Mouse (Mus musculus): ENCODE data around the gene Tsen2. TPM values are rescaled to one million over a fixed set of nuclear protein-coding genes. Genes with fewer than 3 reads are reported as not detected.

The Tsen2 gene
- polyA plus RNA-seq (2015; fragmentation: Nextera tagmentation; extraction: Ambion mirVana): 27.9 and 29.1 TPM in 2 replicates

DNA sequence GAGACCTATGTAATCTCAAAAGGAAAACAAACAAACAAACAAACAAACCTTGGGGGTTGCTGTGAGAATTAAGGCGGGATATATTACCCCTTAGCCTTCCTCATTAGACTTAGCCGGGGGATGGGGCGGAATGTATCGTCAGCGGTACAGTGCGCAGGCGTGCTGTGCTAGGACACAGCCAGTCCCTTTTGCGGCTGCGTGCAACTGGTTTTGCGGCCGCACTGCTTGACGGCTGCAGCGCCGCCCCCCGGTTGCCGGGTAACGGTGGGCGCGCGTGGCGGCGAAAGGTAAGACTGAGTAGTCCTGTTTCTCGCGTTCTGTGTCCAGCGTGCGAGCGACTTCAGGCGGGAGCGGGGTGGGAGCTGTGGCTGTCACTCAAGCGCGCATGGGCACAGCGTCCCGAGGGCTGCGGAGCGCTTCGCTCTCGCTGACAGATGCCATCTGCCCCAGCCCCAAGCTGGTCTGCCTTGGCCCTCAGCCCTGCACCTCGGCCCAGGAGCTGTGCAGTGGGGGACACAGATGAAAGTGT lies at the start of gene Tsen2:
Tsen2 (plus strand) TSS at position 223 of the 529 bp plus-strand sequence.
- H3K9ac ChIP-seq: peak within 1 kb of the TSS; percentile 74
- peak within 1 kb of the TSS; percentile 82 for H3K4me2 ChIP-seq
- H3K4me1 ChIP-seq: peaks cover 10% of the 10 kb centered on the region
- H3K36me3 ChIP-seq: peaks cover 17% of the 10 kb centered on the region
- H3K4me3 ChIP-seq: peak within 1 kb of the TSS; percentile 68
- no peaks in the 10 kb centered on the region for H3K9me3 ChIP-seq
- peak; percentile 92 for ATAC-seq (ENCODE audit: borderline replicate concordance, extremely low read depth, low FRiP score, low TSS enrichment)
- no peaks in the 10 kb centered on the region for H3K27me3 ChIP-seq
- under 1% methylated on average over 38 of the region's 38 CpGs for WGBS
- H3K27ac ChIP-seq: peak within 1 kb of the TSS; percentile 72

DNA sequence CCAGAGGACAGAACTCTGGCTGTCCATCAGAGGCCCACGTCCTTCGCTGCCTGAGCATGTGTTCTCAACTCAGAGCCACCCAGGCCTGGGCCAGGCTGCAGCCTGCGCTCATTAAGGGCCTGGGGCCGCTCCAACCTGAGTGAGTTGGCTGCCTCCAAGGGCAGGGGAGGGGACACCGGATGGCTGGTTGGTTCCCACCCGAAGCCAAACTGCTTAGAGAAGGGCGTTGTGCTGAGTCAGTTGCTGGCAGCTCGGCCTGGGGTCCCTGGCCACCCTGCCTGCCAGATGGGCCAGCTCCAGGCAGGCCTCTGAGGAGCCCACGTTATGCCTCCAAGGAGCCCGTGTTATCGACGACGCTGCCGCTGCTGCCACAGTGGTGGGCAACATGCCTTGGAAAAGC lies 44.9 kb upstream of the Tsen2 start:
- Histone ChIP-seq H3K4me2 (no peak overlapping the region), H3K4me1 (peaks cover 18% of the 10 kb centered on the region), H3K27ac (peak overlapping the region; percentile 5; the same call in 1 of the 2 replicates), H3K27me3 (no peaks in the 10 kb centered on the region), H3K36me3 (no peaks in the 10 kb centered on the region), H3K9me3 (no peaks in the 10 kb centered on the region), H3K4me3 (no peak overlapping the region), H3K9ac (no peak overlapping the region)
- WGBS: 56% methylated on average over 14 of the region's 14 CpGs
- ATAC-seq (ENCODE audit: borderline replicate concordance, extremely low read depth, low FRiP score, low TSS enrichment): peak; percentile 61

DNA sequence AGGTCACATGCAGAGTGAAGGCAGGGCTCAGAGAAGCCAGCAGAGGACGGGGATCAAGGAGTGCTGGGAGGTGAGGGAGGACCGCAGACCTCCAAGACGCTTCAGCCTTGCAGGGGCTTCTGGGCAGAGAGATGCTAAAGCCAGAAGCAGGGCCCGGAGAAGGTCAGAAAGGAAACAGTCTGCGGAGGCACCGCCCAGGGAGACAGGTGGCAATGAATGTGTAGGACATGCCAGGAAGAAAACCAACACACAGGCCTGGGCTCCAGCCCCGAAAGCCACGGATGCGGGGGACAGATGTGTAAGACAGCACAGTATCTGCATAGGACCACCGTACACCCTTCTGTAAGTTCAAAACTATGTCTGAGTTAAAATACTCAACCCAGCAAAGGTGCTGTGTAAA lies 44.2 kb upstream of the Tsen2 start:
- Histone ChIP-seq H3K4me2 (no peak overlapping the region), H3K27ac (0 out of 2 replicates have a peak overlapping the region, but pooled peaks have one; percentile 5), H3K36me3 (no peaks in the 10 kb centered on the region), H3K9me3 (no peaks in the 10 kb centered on the region), H3K4me3 (no peak overlapping the region), H3K4me1 (peaks cover 21% of the 10 kb centered on the region), H3K9ac (no peak overlapping the region), H3K27me3 (no peaks in the 10 kb centered on the region)
- ATAC-seq (ENCODE audit: borderline replicate concordance, extremely low read depth, low FRiP score, low TSS enrichment): no peak
- 82% methylated on average over 10 of the region's 10 CpGs for WGBS

DNA sequence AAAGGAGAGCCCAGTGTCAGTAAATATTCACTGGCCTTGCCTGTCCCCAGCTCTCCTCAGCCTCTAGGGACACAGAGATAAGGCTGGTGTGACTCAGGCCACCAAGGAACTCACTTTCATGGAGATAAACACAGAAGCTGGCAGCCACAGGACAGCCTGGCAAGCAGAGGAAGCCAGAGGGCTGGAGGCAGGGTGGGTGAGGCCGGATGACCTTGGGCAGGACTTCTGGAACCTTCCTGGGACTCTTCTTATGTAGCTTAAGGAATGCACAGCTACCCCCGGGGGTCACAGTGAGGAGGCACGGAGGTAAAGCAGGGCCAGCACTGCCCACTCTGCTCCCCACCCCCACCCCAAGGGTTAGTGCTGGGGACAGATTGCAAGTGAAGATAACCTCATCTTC lies 43.3 kb upstream of the Tsen2 start:
- ATAC-seq (ENCODE audit: borderline replicate concordance, extremely low read depth, low FRiP score, low TSS enrichment): no peak
- Histone ChIP-seq H3K9ac (no peak overlapping the region), H3K27me3 (no peaks in the 10 kb centered on the region), H3K4me1 (peaks cover 21% of the 10 kb centered on the region), H3K9me3 (no peaks in the 10 kb centered on the region), H3K36me3 (no peaks in the 10 kb centered on the region), H3K4me2 (no peak overlapping the region), H3K4me3 (no peak overlapping the region), H3K27ac (no peak overlapping the region)
- WGBS: 36% methylated on average over 3 of the region's 3 CpGs

DNA sequence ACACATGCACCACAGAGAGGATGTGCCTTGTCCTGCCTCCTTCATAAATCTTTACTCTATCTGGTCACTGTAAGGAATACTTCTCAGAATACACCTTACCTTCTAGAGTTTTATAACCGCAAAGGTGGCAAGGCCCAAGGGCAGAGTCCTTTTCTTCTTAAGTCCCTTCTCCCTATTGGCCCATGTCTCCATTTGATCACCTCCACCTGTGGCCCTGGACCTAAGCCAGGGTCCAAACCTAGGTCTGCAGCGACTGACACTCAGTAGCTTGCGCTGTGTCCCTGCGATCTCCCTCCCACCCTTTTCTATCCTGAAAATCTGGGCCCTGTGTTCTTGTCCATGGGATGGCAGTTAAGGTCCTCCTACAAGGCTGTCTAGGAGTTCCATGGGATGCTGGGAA lies 41.4 kb upstream of the Tsen2 start:
- H3K27me3 ChIP-seq: no peaks in the 10 kb centered on the region
- no peak for ATAC-seq (ENCODE audit: borderline replicate concordance, extremely low read depth, low FRiP score, low TSS enrichment)
- H3K9me3 ChIP-seq: no peaks in the 10 kb centered on the region
- H3K36me3 ChIP-seq: no peaks in the 10 kb centered on the region
- peaks cover 21% of the 10 kb centered on the region for H3K4me1 ChIP-seq
- no peak overlapping the region for H3K4me2 ChIP-seq
- no peak overlapping the region for H3K4me3 ChIP-seq
- H3K27ac ChIP-seq: no peak overlapping the region
- H3K9ac ChIP-seq: no peak overlapping the region
- WGBS: 97% methylated on average over 4 of the region's 4 CpGs

DNA sequence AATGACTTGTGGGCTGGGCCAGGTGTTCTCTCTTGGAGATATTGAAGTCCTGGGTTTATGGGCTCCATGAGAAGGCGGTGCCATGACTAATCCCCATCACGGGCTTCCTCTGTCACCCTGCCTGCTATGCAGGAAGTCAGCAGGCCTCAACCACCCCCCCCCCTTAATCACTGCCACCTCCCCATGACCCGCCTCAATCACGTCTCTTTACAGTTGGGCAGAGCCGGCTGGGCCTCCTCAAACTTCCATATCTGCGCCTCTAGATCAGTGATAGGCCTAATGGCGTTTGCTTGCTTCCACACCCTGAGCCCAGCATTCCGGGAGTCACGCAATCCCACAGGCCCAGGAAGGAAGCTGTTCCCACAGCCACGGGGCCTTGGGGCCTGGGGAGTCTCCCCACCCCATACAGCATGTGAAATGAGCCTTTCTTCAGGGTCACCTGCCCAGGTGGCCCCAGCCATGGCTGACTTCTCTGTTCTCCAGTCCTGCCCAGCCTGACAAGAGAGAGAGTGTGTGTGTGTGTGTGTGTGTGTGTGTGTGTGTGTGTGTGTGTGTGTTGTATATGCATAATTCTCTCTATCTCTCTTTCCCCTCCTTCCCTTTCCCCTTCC lies 40.8 kb upstream of the Tsen2 start:
- 0 out of 2 replicates have a peak, but pooled peaks have one; percentile 5 for ATAC-seq (ENCODE audit: borderline replicate concordance, extremely low read depth, low FRiP score, low TSS enrichment)
- H3K4me2 ChIP-seq: no peak overlapping the region
- H3K27ac ChIP-seq: no peak overlapping the region
- no peaks in the 10 kb centered on the region for H3K9me3 ChIP-seq
- WGBS: 53% methylated on average over 10 of the region's 10 CpGs
- no peaks in the 10 kb centered on the region for H3K27me3 ChIP-seq
- H3K36me3 ChIP-seq: no peaks in the 10 kb centered on the region
- peaks cover 21% of the 10 kb centered on the region for H3K4me1 ChIP-seq
- H3K4me3 ChIP-seq: no peak overlapping the region
- H3K9ac ChIP-seq: no peak overlapping the region

DNA sequence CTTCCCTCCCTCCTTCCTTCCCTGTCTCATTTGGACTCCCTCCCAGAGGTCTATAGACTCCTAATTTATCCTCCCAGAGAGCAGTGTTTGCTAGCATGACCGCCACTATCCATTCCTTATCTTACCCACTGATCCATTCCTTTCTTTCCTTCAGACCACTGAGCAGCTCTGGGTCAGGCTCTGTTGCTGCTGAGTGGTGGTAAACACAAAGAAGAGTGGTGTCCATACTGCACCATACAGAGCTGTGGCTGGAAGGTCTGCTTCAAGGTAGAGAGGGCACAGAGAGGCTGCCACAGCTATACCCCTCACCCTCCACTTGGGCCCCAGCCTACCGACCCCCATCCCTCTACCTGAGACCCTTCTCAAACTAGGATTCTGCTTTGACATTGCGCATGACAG lies 40.3 kb upstream of the Tsen2 start:
- H3K4me1 ChIP-seq: peaks cover 21% of the 10 kb centered on the region
- no peak overlapping the region for H3K4me3 ChIP-seq
- H3K27ac ChIP-seq: no peak overlapping the region
- 68% methylated on average over 3 of the region's 3 CpGs for WGBS
- H3K4me2 ChIP-seq: no peak overlapping the region
- ATAC-seq (ENCODE audit: borderline replicate concordance, extremely low read depth, low FRiP score, low TSS enrichment): peak; percentile 66
- H3K9ac ChIP-seq: no peak overlapping the region
- H3K9me3 ChIP-seq: no peaks in the 10 kb centered on the region
- H3K27me3 ChIP-seq: no peaks in the 10 kb centered on the region
- H3K36me3 ChIP-seq: no peaks in the 10 kb centered on the region

DNA sequence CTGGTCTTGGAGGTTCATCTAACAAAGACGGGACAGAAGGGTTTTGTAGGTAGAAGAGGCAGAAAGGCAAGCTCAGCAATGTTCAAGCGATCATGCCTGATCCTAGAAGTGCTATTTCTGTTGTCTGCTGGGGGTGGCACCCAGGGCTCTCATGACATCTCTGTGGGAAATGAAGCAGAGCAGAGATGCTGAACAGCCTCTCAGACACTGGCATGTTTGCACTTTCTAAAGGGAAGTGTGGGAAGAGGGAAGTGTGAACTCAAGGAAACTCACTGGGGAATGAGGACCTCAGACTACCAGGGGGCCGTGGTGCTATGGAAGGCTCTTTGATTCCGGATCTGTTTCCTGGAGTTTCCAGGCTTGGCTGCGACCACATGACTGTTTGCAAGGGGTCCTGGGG lies 39.5 kb upstream of the Tsen2 start:
- Histone ChIP-seq H3K9ac (no peak overlapping the region), H3K4me1 (peaks cover 13% of the 10 kb centered on the region), H3K36me3 (no peaks in the 10 kb centered on the region), H3K9me3 (no peaks in the 10 kb centered on the region), H3K27me3 (no peaks in the 10 kb centered on the region), H3K4me3 (no peak overlapping the region), H3K4me2 (no peak overlapping the region), H3K27ac (no peak overlapping the region)
- WGBS: 75% methylated on average over 5 of the region's 5 CpGs
- no peak for ATAC-seq (ENCODE audit: borderline replicate concordance, extremely low read depth, low FRiP score, low TSS enrichment)

DNA sequence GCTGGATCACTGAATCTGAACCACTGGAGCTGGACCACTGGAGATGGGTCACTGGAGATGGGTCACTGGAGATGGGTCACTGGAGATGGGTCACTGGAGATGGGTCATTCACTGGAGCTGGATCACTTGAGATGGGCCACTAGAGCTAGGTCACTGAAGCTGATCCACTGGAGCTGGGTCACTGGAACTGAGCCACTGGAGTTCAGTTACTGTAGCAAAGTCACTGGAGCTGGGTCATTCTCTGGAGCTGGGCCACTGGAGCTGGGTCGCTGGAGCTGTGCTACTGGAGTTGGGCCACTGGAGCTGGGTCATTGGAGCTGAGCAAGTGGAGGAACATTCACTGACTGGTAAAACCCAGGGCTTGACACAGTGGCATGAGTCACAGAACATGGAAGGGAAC lies 38.0 kb upstream of the Tsen2 start:
- Histone ChIP-seq H3K4me2 (no peak overlapping the region), H3K9me3 (no peaks in the 10 kb centered on the region), H3K9ac (no peak overlapping the region), H3K4me3 (no peak overlapping the region), H3K4me1 (peaks cover 12% of the 10 kb centered on the region), H3K27ac (no peak overlapping the region), H3K27me3 (no peaks in the 10 kb centered on the region), H3K36me3 (no peaks in the 10 kb centered on the region)
- no peak for ATAC-seq (ENCODE audit: borderline replicate concordance, extremely low read depth, low FRiP score, low TSS enrichment)
- 90% methylated on average over 1 of the region's 1 CpGs for WGBS

DNA sequence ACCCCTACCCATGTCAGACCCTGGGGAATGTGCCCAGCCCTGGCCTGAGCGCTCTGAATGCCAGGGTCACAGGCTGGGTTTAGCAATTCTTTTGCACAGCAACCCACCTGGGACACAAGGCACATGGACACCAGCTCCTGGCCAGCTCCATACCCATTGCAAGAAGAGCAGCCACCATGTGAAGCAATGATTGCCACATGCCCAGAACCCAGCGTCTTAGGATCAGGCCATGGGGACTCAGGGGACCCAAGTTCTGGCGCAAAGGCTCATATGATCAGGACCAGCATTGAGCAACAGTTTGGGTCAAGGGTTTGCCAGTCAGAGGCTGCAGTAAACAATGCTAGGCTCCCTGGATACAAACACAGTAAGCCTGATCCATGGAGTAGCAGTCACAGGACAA lies 33.0 kb upstream of the Tsen2 start:
- no peak for ATAC-seq (ENCODE audit: borderline replicate concordance, extremely low read depth, low FRiP score, low TSS enrichment)
- H3K27me3 ChIP-seq: no peaks in the 10 kb centered on the region
- no peaks in the 10 kb centered on the region for H3K36me3 ChIP-seq
- no peak overlapping the region for H3K9ac ChIP-seq
- H3K4me1 ChIP-seq: no peaks in the 10 kb centered on the region
- H3K27ac ChIP-seq: no peak overlapping the region
- WGBS: 88% methylated on average over 3 of the region's 3 CpGs
- H3K4me2 ChIP-seq: no peak overlapping the region
- H3K4me3 ChIP-seq: no peak overlapping the region
- no peaks in the 10 kb centered on the region for H3K9me3 ChIP-seq

DNA sequence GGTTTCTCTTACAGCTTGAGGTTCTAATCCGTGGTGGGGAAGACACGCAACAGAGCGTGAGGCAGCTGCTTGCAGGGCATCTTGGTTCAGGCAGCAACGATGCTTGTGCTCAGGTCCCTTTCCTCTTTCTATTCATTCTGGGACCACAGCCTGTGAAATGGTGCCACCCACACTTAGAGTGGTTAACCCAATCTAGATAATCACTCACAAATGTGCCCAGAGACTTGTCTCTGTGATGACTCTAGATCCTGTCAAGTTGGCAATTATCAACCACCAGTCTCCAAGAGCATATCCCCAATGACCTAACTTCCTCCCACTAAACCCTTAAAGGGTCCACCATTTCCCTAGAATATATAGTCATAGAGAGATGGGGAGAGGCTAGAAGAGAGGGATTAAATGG lies 31.3 kb upstream of the Tsen2 start:
- no peak overlapping the region for H3K27ac ChIP-seq
- H3K9me3 ChIP-seq: no peaks in the 10 kb centered on the region
- WGBS: 93% methylated on average over 4 of the region's 4 CpGs
- no peaks in the 10 kb centered on the region for H3K27me3 ChIP-seq
- no peak overlapping the region for H3K4me3 ChIP-seq
- H3K4me1 ChIP-seq: no peaks in the 10 kb centered on the region
- H3K36me3 ChIP-seq: no peaks in the 10 kb centered on the region
- no peak for ATAC-seq (ENCODE audit: borderline replicate concordance, extremely low read depth, low FRiP score, low TSS enrichment)
- H3K9ac ChIP-seq: no peak overlapping the region
- no peak overlapping the region for H3K4me2 ChIP-seq

DNA sequence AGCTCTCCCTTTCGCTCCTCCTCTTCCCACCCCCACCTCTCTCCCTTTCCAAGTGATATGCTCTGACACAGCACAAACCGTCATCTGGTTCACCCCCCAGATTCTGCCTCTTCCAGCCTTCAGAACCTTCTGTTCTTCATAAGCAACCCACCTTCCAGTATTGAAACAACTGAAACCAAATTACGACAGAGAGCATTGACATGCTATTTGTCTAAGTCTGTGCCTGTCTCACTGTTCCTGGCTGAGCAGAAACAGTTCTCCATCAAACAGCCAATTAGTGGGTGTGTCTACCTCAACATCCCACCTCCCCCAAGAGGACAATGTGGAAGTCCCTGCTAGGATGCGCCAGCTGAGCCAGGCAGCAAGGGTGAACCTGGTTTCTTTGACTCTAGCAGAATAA lies 26.6 kb upstream of the Tsen2 start:
- no peak for ATAC-seq (ENCODE audit: borderline replicate concordance, extremely low read depth, low FRiP score, low TSS enrichment)
- Histone ChIP-seq H3K27me3 (no peaks in the 10 kb centered on the region), H3K9ac (no peak overlapping the region), H3K4me1 (peaks cover 5% of the 10 kb centered on the region), H3K4me2 (no peak overlapping the region), H3K4me3 (no peak overlapping the region), H3K36me3 (no peaks in the 10 kb centered on the region), H3K27ac (no peak overlapping the region), H3K9me3 (no peaks in the 10 kb centered on the region)
- 63% methylated on average over 4 of the region's 4 CpGs for WGBS

All from lung, embryonic 15.5 days (tissue).